Mouse (Mus musculus) skeletal muscle tissue, adult 2 months (tissue): ENCODE measurements around the gene Pi4k2a.

Experiments used
- DNase-seq: peaks from one replicate; pipeline ENCODE4 v3.0.0-alpha.2; 2012; ENCODE audit warnings: low read depth, low spot score

Gene Pi4k2a

GRCm38 (mm10) chr19:42089748-42090595, at the start of gene Pi4k2a:
Gene Pi4k2a, plus strand, starts transcription at chr19:42090470.
- DNase-seq: peak; percentile 100

GRCm38 (mm10) chr19:42043988-42044387, 46.3 kb upstream of the Pi4k2a start:
- no peak for DNase-seq

GRCm38 (mm10) chr19:42045269-42046102, 44.8 kb upstream of the Pi4k2a start, which contains the start of gene Hoga1:
Gene Hoga1, plus strand, starts transcription at chr19:42045610.
- peak; percentile 92 for DNase-seq

- DNase-seq: no peak
These were observed 40.0 kb upstream of the Pi4k2a start for GRCm38 (mm10) chr19:42050251-42050650.

- no peak for DNase-seq
These were observed 38.9 kb upstream of the Pi4k2a start for GRCm38 (mm10) chr19:42051351-42051750.

- no peak for DNase-seq
These were observed 38.3 kb upstream of the Pi4k2a start, which contains the start of gene 4933411K16Rik for GRCm38 (mm10) chr19:42051948-42052347. Gene 4933411K16Rik, plus strand, starts transcription at chr19:42052248.

GRCm38 (mm10) chr19:42054255-42054654, 36.0 kb upstream of the Pi4k2a start:
- DNase-seq: no peak

GRCm38 (mm10) chr19:42055881-42056280, 34.4 kb upstream of the Pi4k2a start:
- DNase-seq: peak; percentile 60

GRCm38 (mm10) chr19:42056719-42057409, 33.4 kb upstream of the Pi4k2a start:
- no peak for DNase-seq

- no peak for DNase-seq
These were observed 31.8 kb upstream of the Pi4k2a start for GRCm38 (mm10) chr19:42058426-42058825.

GRCm38 (mm10) chr19:42061443-42061842, 28.8 kb upstream of the Pi4k2a start:
- no peak for DNase-seq

GRCm38 (mm10) chr19:42068441-42069240, 21.6 kb upstream of the Pi4k2a start:
- peak; percentile 55 for DNase-seq

GRCm38 (mm10) chr19:42069241-42069525, 21.1 kb upstream of the Pi4k2a start:
- DNase-seq: peak; percentile 58

- DNase-seq: no peak
These were observed 19.0 kb upstream of the Pi4k2a start for GRCm38 (mm10) chr19:42071221-42071620.

GRCm38 (mm10) chr19:42071886-42072608, 18.2 kb upstream of the Pi4k2a start:
- no peak for DNase-seq

- DNase-seq: no peak
These were observed 17.5 kb upstream of the Pi4k2a start for GRCm38 (mm10) chr19:42072802-42073201.

- DNase-seq: no peak
These were observed 15.2 kb upstream of the Pi4k2a start for GRCm38 (mm10) chr19:42075051-42075450.

GRCm38 (mm10) chr19:42075992-42076391, 14.3 kb upstream of the Pi4k2a start:
- DNase-seq: no peak

GRCm38 (mm10) chr19:42078566-42078965, 11.7 kb upstream of the Pi4k2a start:
- DNase-seq: no peak

GRCm38 (mm10) chr19:42079006-42079405, 11.3 kb upstream of the Pi4k2a start:
- DNase-seq: no peak
